Mouse (Mus musculus): ENCODE measurements at regions not wholly inside any gene's neighbourhood (a gene's known extent, or its start where the extent isn't known, plus 50 kb on each side); places are given as distances from the start of the nearest gene placed in this dataset.

- H3K4me3 ChIP-seq (replicated peaks in 1 of 3; ENCODE audit: low read depth in 2 of 3, low read length in 2 of 3, poor library complexity in 1 of 3) = no peak overlapping the region
- H3K9ac ChIP-seq (ENCODE audit: insufficient read depth, low read depth) = no peak overlapping the region
- H3K4me2 ChIP-seq (ENCODE audit: insufficient read depth, low read depth, poor library complexity, severe bottlenecking) = no peak overlapping the region
- H3K4me1 ChIP-seq (ENCODE audit: control insufficient read depth in 1 of 2, insufficient read depth in 2 of 2) = no peaks in the 10 kb centered on the region
- H3K27me3 ChIP-seq (replicated peaks) = no peaks in the 10 kb centered on the region
- H3K9me3 ChIP-seq (replicated peaks; ENCODE audit: low read length) = no peaks in the 10 kb centered on the region
- dilution Hi-C loops (cut with MboI; ENCODE audit: extremely low pct_ligation_motif_present, extremely low pct_unique_long_range_greater_than_20kb, low sequenced_read_pairs) = no loop called here
- H3K27ac ChIP-seq (ENCODE audit: insufficient read depth, low read depth) = no peak overlapping the region
- in situ Hi-C loops (cut with MboI; ENCODE audit: low pct_ligation_motif_present, low pct_unique_long_range_greater_than_20kb, low sequenced_read_pairs) = no loop called here
- DNase-seq (ENCODE audit: extremely low read depth) = no peak
- TF ChIP-seq TBP (conservative IDR thresholded peaks at IDR 0.05; ENCODE audit: low read depth, low read length) (no peak), SMC3 (IDR thresholded peaks at IDR 0.05; ENCODE audit: low read depth, low read length) (no peak), SIN3A (IDR thresholded peaks at IDR 0.05; ENCODE audit: low read length) (no peak), ZMIZ1 (IDR thresholded peaks at IDR 0.05; ENCODE audit: low read depth, low read length) (no peak), ZKSCAN1 (IDR thresholded peaks at IDR 0.05; ENCODE audit: borderline replicate concordance, low read depth, low read length) (no peak), ZC3H11A (IDR thresholded peaks at IDR 0.05; ENCODE audit: low read depth, low read length) (no peak), RCOR1 (conservative IDR thresholded peaks at IDR 0.05; ENCODE audit: low read depth, low read length) (no peak), ZNF384 (IDR thresholded peaks at IDR 0.05; ENCODE audit: low read depth, low read length) (no peak), MAZ (IDR thresholded peaks at IDR 0.05; ENCODE audit: low read depth, low read length) (no peak), POLR2AphosphoS2 (IDR thresholded peaks at IDR 0.05; ENCODE audit: low read depth, low read length) (no peak), CTCF (conservative IDR thresholded peaks at IDR 0.05 in 1 of 2, IDR thresholded peaks at IDR 0.05 in 1 of 2; ENCODE audit: low read depth in 2 of 2, low read length in 2 of 2) (no peak), USF2 (conservative IDR thresholded peaks at IDR 0.05; ENCODE audit: low read depth, low read length) (no peak), IRF4 (IDR thresholded peaks at IDR 0.05; ENCODE audit: low read depth, low read length) (no peak), JUND (conservative IDR thresholded peaks at IDR 0.05; ENCODE audit: low read depth, low read length) (no peak), MAX (IDR thresholded peaks at IDR 0.05; ENCODE audit: low read length) (no peak), NRF1 (IDR thresholded peaks at IDR 0.05; ENCODE audit: low read depth, low read length) (no peak), PAX5 (IDR thresholded peaks at IDR 0.05; ENCODE audit: low read length) (no peak), MXI1 (IDR thresholded peaks at IDR 0.05; ENCODE audit: low read depth, low read length) (no peak), ETS1 (conservative IDR thresholded peaks at IDR 0.05; ENCODE audit: low read depth, low read length) (no peak)
- H3K36me3 ChIP-seq (replicated peaks in 1 of 2; ENCODE audit: control insufficient read depth in 1 of 2, insufficient read depth in 1 of 2, low read length in 1 of 2) = no peaks in the 10 kb centered on the region
- H3K79me2 ChIP-seq (replicated peaks; ENCODE audit: control insufficient read depth, extremely low read depth, insufficient read depth, poor library complexity, severe bottlenecking) = no peaks in the 10 kb centered on the region
These were observed 877.9 kb downstream of the A830018L16Rik start for GRCm38 (mm10) chr1:12291787-12292186.

GRCm38 (mm10) chr1:12318029-12318428 is 904.1 kb downstream of the A830018L16Rik start:
- dilution Hi-C loops (cut with MboI; ENCODE audit: extremely low pct_ligation_motif_present, extremely low pct_unique_long_range_greater_than_20kb, low sequenced_read_pairs) (no loop called here), in situ Hi-C loops (cut with MboI; ENCODE audit: low pct_ligation_motif_present, low pct_unique_long_range_greater_than_20kb, low sequenced_read_pairs) (no loop called here)
- Histone ChIP-seq H3K79me2 (replicated peaks; ENCODE audit: control insufficient read depth, extremely low read depth, insufficient read depth, poor library complexity, severe bottlenecking) (no peaks in the 10 kb centered on the region), H3K36me3 (replicated peaks in 1 of 2; ENCODE audit: control insufficient read depth in 1 of 2, insufficient read depth in 1 of 2, low read length in 1 of 2) (no peaks in the 10 kb centered on the region), H3K4me2 (ENCODE audit: insufficient read depth, low read depth, poor library complexity, severe bottlenecking) (no peak overlapping the region), H3K27me3 (replicated peaks) (no peaks in the 10 kb centered on the region), H3K4me1 (ENCODE audit: control insufficient read depth in 1 of 2, insufficient read depth in 2 of 2) (no peaks in the 10 kb centered on the region), H3K9me3 (replicated peaks; ENCODE audit: low read length) (no peaks in the 10 kb centered on the region), H3K9ac (ENCODE audit: insufficient read depth, low read depth) (no peak overlapping the region), H3K4me3 (replicated peaks in 1 of 3; ENCODE audit: low read depth in 2 of 3, low read length in 2 of 3, poor library complexity in 1 of 3) (no peak overlapping the region), H3K27ac (ENCODE audit: insufficient read depth, low read depth) (no peak overlapping the region)
- no peak for TF ChIP-seq RCOR1 (conservative IDR thresholded peaks at IDR 0.05; ENCODE audit: low read depth, low read length)
- no peak for TF ChIP-seq MAZ (IDR thresholded peaks at IDR 0.05; ENCODE audit: low read depth, low read length)
- TF ChIP-seq MAFK (IDR thresholded peaks at IDR 0.05; ENCODE audit: insufficient replicate concordance, low read length) = no peak
- TF ChIP-seq ELF1 (IDR thresholded peaks at IDR 0.05; ENCODE audit: low read depth, low read length) = no peak
- TF ChIP-seq KAT2A (IDR thresholded peaks at IDR 0.05; ENCODE audit: insufficient replicate concordance, low read length) = no peak
- TF ChIP-seq RAD21 (IDR thresholded peaks at IDR 0.05; ENCODE audit: low read depth, low read length) = no peak
- no peak for TF ChIP-seq ZMIZ1 (IDR thresholded peaks at IDR 0.05; ENCODE audit: low read depth, low read length)
- no peak for TF ChIP-seq TCF12 (IDR thresholded peaks at IDR 0.05; ENCODE audit: low read depth, low read length)
- TF ChIP-seq NRF1 (IDR thresholded peaks at IDR 0.05; ENCODE audit: low read depth, low read length) = no peak
- TF ChIP-seq ZNF384 (IDR thresholded peaks at IDR 0.05; ENCODE audit: low read depth, low read length) = no peak
- no peak for TF ChIP-seq NELFE (IDR thresholded peaks at IDR 0.05; ENCODE audit: low read depth, low read length)
- TF ChIP-seq ZKSCAN1 (IDR thresholded peaks at IDR 0.05; ENCODE audit: borderline replicate concordance, low read depth, low read length) = no peak
- no peak for TF ChIP-seq MAX (IDR thresholded peaks at IDR 0.05; ENCODE audit: low read length)
- no peak for TF ChIP-seq CTCF (conservative IDR thresholded peaks at IDR 0.05 in 1 of 2, IDR thresholded peaks at IDR 0.05 in 1 of 2; ENCODE audit: low read depth in 2 of 2, low read length in 2 of 2)
- no peak for TF ChIP-seq UBTF (IDR thresholded peaks at IDR 0.05; ENCODE audit: low read depth, low read length)
- no peak for TF ChIP-seq MYC (IDR thresholded peaks at IDR 0.05; ENCODE audit: low read depth, low read length)
- no peak for DNase-seq (ENCODE audit: extremely low read depth)
